Mouse (Mus musculus): ENCODE measurements around the gene Ndufaf8. TPM values are rescaled to one million over a fixed set of nuclear protein-coding genes. Genes with fewer than 3 reads are reported as not detected.
A peak's percentile ranks its signal among the peaks of the same experiment; 100 is the strongest.

The Ndufaf8 gene
- polyA plus RNA-seq, 1 experiment from 2014 or later: 79.2 TPM

- peaks cover 60% of the 10 kb centered on the region for H3K36me3 ChIP-seq
- no peaks in the 10 kb centered on the region for H3K27me3 ChIP-seq (replicated peaks)
- H3K4me3 ChIP-seq: no peak overlapping the region
- ATAC-seq (ENCODE audit: insufficient number of reproducible peaks, low FRiP score): no peak
- no peak overlapping the region for H3K9ac ChIP-seq
- no peaks in the 10 kb centered on the region for H3K9me3 ChIP-seq (replicated peaks)
- H3K4me2 ChIP-seq: no peak overlapping the region
- no peak overlapping the region for H3K27ac ChIP-seq (ENCODE audit: poor library complexity, severe bottlenecking)
- peaks cover 38% of the 10 kb centered on the region for H3K4me1 ChIP-seq (replicated peaks)
- 93% methylated on average over 21 of the region's 21 CpGs for WGBS
These were observed 15.9 kb downstream of the Ndufaf8 start for GRCm38 (mm10) chr11:120114488-120115215.

DNA sequence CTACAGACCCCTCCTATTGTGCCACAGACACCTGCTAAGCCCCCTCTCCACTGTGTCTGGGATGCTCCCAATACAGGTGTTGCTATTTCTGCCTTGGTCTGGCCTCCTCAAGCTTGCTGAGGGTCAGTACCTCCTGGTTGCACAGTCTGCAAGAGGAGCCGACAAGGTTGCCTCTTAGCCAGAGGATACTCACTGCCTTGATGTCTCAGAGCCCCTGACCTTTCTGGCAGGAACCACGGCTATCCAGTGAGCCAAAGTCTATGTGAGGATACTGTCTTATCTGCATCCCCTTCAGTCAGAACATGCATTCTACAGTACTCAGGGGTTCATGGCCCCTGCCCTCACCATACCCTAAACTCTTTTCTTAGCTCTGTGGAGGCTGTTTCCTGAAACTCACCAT lies 18.9 kb downstream of the Ndufaf8 start:
- no peak for ATAC-seq (ENCODE audit: insufficient number of reproducible peaks, low FRiP score)
- H3K36me3 ChIP-seq: peaks cover 64% of the 10 kb centered on the region
- no peak overlapping the region for H3K27ac ChIP-seq (ENCODE audit: poor library complexity, severe bottlenecking)
- WGBS: 73% methylated on average over 2 of the region's 2 CpGs
- H3K9ac ChIP-seq: no peak overlapping the region
- no peaks in the 10 kb centered on the region for H3K27me3 ChIP-seq (replicated peaks)
- no peak overlapping the region for H3K4me3 ChIP-seq
- no peaks in the 10 kb centered on the region for H3K9me3 ChIP-seq (replicated peaks)
- H3K4me2 ChIP-seq: no peak overlapping the region
- peaks cover 33% of the 10 kb centered on the region for H3K4me1 ChIP-seq (replicated peaks)

DNA sequence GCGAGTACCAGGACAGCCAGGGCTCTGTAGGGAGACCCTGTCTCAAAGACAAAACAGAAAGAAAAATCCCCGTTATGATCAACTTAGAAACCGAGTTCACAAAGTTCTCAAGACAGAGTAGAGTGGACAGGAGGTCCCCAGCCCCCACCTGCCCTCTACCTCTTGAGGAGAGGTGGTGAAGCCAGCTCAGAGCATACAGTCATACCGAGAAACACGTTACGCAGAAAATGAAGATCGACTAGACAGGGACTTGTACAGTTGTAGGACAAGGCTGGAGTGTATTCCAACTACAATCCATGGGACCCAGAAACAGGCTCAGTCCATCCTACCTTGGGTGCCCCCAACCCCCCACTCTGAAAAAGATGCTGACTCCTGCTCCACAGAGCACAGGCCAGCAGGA lies 20.4 kb downstream of the Ndufaf8 start:
- Histone ChIP-seq H3K4me1 (replicated peaks) (peaks cover 25% of the 10 kb centered on the region), H3K4me2 (no peak overlapping the region), H3K9ac (no peak overlapping the region), H3K27me3 (replicated peaks) (no peaks in the 10 kb centered on the region), H3K27ac (ENCODE audit: poor library complexity, severe bottlenecking) (no peak overlapping the region), H3K4me3 (no peak overlapping the region), H3K36me3 (peaks cover 70% of the 10 kb centered on the region), H3K9me3 (replicated peaks) (no peaks in the 10 kb centered on the region)
- no peak for ATAC-seq (ENCODE audit: insufficient number of reproducible peaks, low FRiP score)
- 92% methylated on average over 7 of the region's 7 CpGs for WGBS

- 0 out of 2 replicates have a peak overlapping the region, but pooled peaks have one; percentile 15 for H3K9ac ChIP-seq
- H3K27me3 ChIP-seq (replicated peaks): no peaks in the 10 kb centered on the region
- peak; percentile 9; the same call in 1 of the 2 replicates for ATAC-seq (ENCODE audit: insufficient number of reproducible peaks, low FRiP score)
- no peak overlapping the region; the same call in 1 of the 2 replicates for H3K27ac ChIP-seq (ENCODE audit: poor library complexity, severe bottlenecking)
- no peak overlapping the region for H3K4me3 ChIP-seq
- 61% methylated on average over 10 of the region's 10 CpGs for WGBS
- no peak overlapping the region for H3K4me2 ChIP-seq
- no peaks in the 10 kb centered on the region for H3K9me3 ChIP-seq (replicated peaks)
- H3K36me3 ChIP-seq: peaks cover 61% of the 10 kb centered on the region
- H3K4me1 ChIP-seq (replicated peaks): peaks cover 25% of the 10 kb centered on the region
These were observed 21.3 kb downstream of the Ndufaf8 start for GRCm38 (mm10) chr11:120119936-120120541.

DNA sequence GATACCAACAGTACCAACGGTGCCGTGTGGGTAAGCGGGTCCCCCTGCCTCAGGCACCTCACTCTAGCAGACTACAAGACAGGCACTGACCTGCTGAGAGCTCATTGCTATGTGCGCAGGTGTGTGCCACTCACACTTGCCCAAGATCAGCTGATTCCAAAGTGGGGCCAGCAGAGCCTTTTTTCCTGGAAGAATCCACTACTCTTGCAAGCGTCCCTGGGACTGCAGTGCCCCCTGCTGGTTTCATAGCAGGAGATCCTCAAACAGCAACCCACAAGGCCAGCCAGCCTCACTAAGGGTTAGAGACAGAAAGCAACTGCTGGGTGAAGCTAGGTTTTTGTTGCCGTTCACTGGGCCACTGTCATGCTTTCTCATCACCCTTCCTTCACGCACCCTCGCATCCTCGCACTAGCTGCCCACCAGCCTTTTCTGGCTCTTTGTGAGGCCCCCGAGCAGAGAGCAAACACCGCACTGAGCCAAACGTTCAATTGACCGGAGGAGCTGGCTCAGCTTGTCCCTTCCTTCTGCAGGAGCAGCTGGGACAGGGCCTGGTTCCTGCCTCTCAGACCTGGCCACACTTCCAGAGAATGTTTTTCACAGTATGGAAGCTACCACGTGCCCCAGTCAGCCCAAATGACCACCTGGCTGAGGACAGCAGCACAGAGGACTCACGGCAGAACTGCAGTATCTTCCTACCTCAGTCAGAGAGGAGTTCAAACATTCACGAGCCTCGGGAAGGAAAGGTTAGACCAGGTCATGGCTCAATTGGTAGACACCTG lies 22.1 kb downstream of the Ndufaf8 start:
- H3K4me2 ChIP-seq: no peak overlapping the region
- H3K9me3 ChIP-seq (replicated peaks): no peaks in the 10 kb centered on the region
- no peak overlapping the region for H3K27ac ChIP-seq (ENCODE audit: poor library complexity, severe bottlenecking)
- WGBS: 83% methylated on average over 17 of the region's 17 CpGs
- H3K4me1 ChIP-seq (replicated peaks): peaks cover 25% of the 10 kb centered on the region
- ATAC-seq (ENCODE audit: insufficient number of reproducible peaks, low FRiP score): no peak
- H3K9ac ChIP-seq: 0 out of 2 replicates have a peak overlapping the region, but pooled peaks have one; percentile 15
- H3K36me3 ChIP-seq: peaks cover 58% of the 10 kb centered on the region
- H3K27me3 ChIP-seq (replicated peaks): no peaks in the 10 kb centered on the region
- H3K4me3 ChIP-seq: no peak overlapping the region

DNA sequence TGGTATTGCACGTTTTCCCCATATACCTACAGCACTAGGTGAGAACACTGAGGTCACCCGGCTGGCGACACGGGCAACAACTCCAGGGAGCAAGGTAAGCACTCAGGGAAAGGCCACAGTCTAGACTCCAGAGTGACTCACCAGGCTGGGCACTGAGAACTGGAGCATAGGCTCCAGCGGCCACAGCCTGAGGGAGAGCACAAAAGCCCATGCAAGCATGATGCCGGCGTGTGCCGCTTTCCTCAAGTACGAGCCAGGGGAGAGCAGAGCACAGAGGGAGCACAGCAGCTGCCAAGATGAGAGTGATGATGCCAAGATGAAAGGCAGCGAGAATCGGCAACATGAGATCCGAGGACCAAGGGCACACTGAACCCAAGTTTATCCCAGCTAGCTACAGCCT lies 23.4 kb downstream of the Ndufaf8 start:
- Histone ChIP-seq H3K27ac (ENCODE audit: poor library complexity, severe bottlenecking) (no peak overlapping the region), H3K9me3 (replicated peaks) (no peaks in the 10 kb centered on the region), H3K4me2 (no peak overlapping the region), H3K36me3 (peaks cover 54% of the 10 kb centered on the region), H3K4me1 (replicated peaks) (peaks cover 25% of the 10 kb centered on the region), H3K9ac (no peak overlapping the region), H3K4me3 (no peak overlapping the region), H3K27me3 (replicated peaks) (no peaks in the 10 kb centered on the region)
- 83% methylated on average over 12 of the region's 12 CpGs for WGBS
- ATAC-seq (ENCODE audit: insufficient number of reproducible peaks, low FRiP score): no peak

DNA sequence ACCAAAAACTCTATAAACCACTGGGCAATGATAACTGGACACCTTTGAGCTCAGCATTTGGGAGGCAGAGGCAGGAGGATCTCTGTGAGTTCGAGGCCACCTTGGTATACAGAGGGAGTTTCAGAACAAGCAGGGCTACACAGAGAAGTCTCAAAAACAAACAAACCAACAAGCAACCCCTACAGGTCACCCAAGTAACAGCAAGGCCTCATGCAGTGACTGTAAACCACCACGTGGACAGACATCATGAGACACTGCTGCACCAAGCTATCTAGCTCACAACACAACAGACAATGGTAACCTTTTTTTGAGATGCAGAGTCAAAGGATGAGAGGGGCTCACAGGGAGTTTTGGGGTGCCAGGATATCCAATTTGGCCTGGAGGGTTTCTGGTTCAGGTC lies 28.1 kb downstream of the Ndufaf8 start:
- 83% methylated on average over 2 of the region's 2 CpGs for WGBS
- peaks cover 5% of the 10 kb centered on the region; the same call in 1 of the 2 replicates for H3K4me1 ChIP-seq (replicated peaks)
- H3K9ac ChIP-seq: no peak overlapping the region
- H3K27ac ChIP-seq (ENCODE audit: poor library complexity, severe bottlenecking): no peak overlapping the region
- no peak for ATAC-seq (ENCODE audit: insufficient number of reproducible peaks, low FRiP score)
- H3K4me3 ChIP-seq: no peak overlapping the region
- no peak overlapping the region for H3K4me2 ChIP-seq
- peaks cover 76% of the 10 kb centered on the region for H3K36me3 ChIP-seq
- no peaks in the 10 kb centered on the region for H3K27me3 ChIP-seq (replicated peaks)
- no peaks in the 10 kb centered on the region for H3K9me3 ChIP-seq (replicated peaks)

GRCm38 (mm10) chr11:120129281-120129680 lies 30.6 kb downstream of the Ndufaf8 start:
- no peak for ATAC-seq (ENCODE audit: insufficient number of reproducible peaks, low FRiP score)
- Histone ChIP-seq H3K27me3 (replicated peaks) (no peaks in the 10 kb centered on the region), H3K4me3 (no peak overlapping the region), H3K27ac (ENCODE audit: poor library complexity, severe bottlenecking) (no peak overlapping the region), H3K9ac (no peak overlapping the region), H3K9me3 (replicated peaks) (no peaks in the 10 kb centered on the region), H3K36me3 (peaks cover 75% of the 10 kb centered on the region), H3K4me1 (replicated peaks) (peaks cover 3% of the 10 kb centered on the region), H3K4me2 (no peak overlapping the region)
- 86% methylated on average over 7 of the region's 7 CpGs for WGBS

DNA sequence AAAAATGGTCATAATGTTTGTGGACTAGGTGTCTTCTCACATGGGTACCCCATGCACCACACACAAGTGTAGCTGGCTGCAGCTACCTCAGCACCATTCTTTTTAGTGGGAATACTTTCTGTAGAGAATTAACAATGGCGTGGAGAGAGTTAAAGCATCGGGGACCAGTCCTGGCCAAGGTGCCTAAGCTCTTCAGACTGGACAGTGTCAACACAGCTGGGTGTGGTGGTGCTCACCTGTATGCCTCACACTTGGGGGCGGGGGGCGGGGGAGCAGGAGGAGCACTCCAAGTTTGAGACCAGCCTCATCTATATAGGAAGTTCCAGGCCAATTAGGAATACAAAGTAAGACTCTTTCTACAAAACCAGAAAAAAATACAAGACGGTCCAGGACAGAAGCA lies 35.4 kb downstream of the Ndufaf8 start:
- Histone ChIP-seq H3K27ac (ENCODE audit: poor library complexity, severe bottlenecking) (peak overlapping the region; percentile 87; the same call in 1 of the 2 replicates), H3K9me3 (replicated peaks) (no peaks in the 10 kb centered on the region), H3K36me3 (peaks cover 52% of the 10 kb centered on the region), H3K4me2 (no peak overlapping the region), H3K4me3 (no peak overlapping the region), H3K9ac (no peak overlapping the region), H3K27me3 (replicated peaks) (no peaks in the 10 kb centered on the region), H3K4me1 (replicated peaks) (peaks cover 51% of the 10 kb centered on the region)
- 92% methylated on average over 5 of the region's 5 CpGs for WGBS
- ATAC-seq (ENCODE audit: insufficient number of reproducible peaks, low FRiP score): no peak

GRCm38 (mm10) chr11:120134847-120135530 lies 36.3 kb downstream of the Ndufaf8 start:
- H3K4me2 ChIP-seq: no peak overlapping the region
- peak; percentile 40; the same call in 1 of the 2 replicates for ATAC-seq (ENCODE audit: insufficient number of reproducible peaks, low FRiP score)
- H3K36me3 ChIP-seq: peaks cover 44% of the 10 kb centered on the region
- 45% methylated on average over 9 of the region's 9 CpGs for WGBS
- H3K4me3 ChIP-seq: no peak overlapping the region
- no peaks in the 10 kb centered on the region for H3K27me3 ChIP-seq (replicated peaks)
- no peak overlapping the region for H3K9ac ChIP-seq
- H3K4me1 ChIP-seq (replicated peaks): peaks cover 60% of the 10 kb centered on the region
- no peaks in the 10 kb centered on the region for H3K9me3 ChIP-seq (replicated peaks)
- peak overlapping the region; percentile 87 for H3K27ac ChIP-seq (ENCODE audit: poor library complexity, severe bottlenecking)

DNA sequence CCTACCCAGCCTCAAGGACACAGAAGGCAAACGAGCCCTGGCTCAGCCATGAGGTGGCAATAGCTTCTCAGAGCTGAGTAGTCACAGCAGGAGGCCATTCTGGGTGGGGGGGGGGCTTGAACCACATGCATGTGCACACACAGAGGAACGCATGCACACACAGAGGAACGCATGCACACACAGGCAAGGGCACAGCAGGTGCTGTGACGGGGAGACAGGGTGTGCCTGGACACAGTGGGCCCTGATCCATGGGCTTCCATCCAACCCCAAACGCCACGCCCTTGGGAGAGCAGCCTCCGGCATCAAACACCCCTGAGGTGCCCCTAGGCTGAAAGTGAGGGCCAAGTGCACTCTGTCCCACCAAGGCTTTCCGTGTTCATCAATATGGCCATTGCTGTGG lies 37.5 kb downstream of the Ndufaf8 start:
- Histone ChIP-seq H3K27me3 (replicated peaks) (no peaks in the 10 kb centered on the region), H3K4me1 (replicated peaks) (peaks cover 66% of the 10 kb centered on the region), H3K27ac (ENCODE audit: poor library complexity, severe bottlenecking) (peak overlapping the region; percentile 87), H3K9me3 (replicated peaks) (no peaks in the 10 kb centered on the region), H3K4me2 (no peak overlapping the region), H3K4me3 (no peak overlapping the region), H3K36me3 (peaks cover 35% of the 10 kb centered on the region), H3K9ac (no peak overlapping the region)
- 85% methylated on average over 8 of the region's 8 CpGs for WGBS
- no peak for ATAC-seq (ENCODE audit: insufficient number of reproducible peaks, low FRiP score)

Data from heart, embryonic 12.5 days (tissue).